Comparison of ENCODE assay signal across 8 mouse cellular contexts in the genomic region with DNA sequence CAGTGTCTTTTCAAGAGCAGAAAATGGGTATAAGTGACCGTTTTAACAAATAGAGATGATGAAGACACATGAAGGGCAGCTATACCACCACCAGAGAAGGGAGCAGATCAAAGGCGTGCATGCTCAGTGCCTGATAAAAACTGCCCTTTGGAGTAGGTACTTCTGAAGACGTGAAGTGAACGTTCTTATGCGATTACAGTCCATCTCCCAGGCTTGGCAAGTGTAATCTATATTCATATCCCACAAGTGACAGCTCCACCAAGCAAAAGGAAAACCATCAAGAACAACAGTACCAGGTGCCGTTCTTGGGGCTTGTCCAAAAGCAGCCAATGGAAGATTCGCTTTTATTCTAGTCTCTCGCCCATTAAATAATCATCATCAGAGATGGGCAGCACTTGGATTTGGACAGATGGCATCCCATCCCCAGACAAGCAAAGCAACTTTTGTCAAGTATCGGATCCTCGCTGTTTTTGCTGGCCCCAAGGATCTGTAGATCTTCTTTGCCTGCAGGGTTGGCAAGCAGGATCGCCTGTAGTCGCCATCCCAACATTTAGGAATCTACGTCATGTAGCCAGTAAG. TPM values are rescaled to one million over a fixed set of nuclear protein-coding genes. Genes with fewer than 3 reads are reported as not detected.
DNase-seq lines count a peak whose midpoint lies in the region; ATAC-seq and TF ChIP-seq lines count a peak whose summit lies in the region.

No protein-coding gene starts in this region.

- ATAC-seq in forebrain, embryonic 11.5 days (replicated peaks; ENCODE audit: low FRiP score) = no peak
- no peak for ATAC-seq in neural tube, embryonic 14.5 days (ENCODE audit: low read depth)
- no peak for ATAC-seq in CD4-positive, CD25-positive, alpha-beta regulatory T cell, adult 4 months
- ATAC-seq in erythroblast, adult 5-6 weeks (replicated peaks; ENCODE audit: low FRiP score, poor library complexity, severe bottlenecking) = no peak

- H3K4me1 ChIP-seq in heart, adult 2 months (ENCODE audit: control insufficient read depth, insufficient read depth, low read length) = peaks cover 27% of the 10 kb centered on the region
- H3K4me1 ChIP-seq in ES-Bruce4 (ENCODE audit: control insufficient read depth, insufficient read depth, low read length) = no peaks in the 10 kb centered on the region
- H3K4me1 ChIP-seq in forebrain, embryonic 11.5 days (replicated peaks; ENCODE audit: control insufficient read depth, insufficient read depth, low read length) = peaks cover 3% of the 10 kb centered on the region; the same call in 1 of the 2 replicates
- peaks cover 26% of the 10 kb centered on the region for H3K4me1 ChIP-seq in neural tube, embryonic 14.5 days (ENCODE audit: control insufficient read depth, insufficient read depth, low read length)

- 15% methylated on average over 13 of the region's 13 CpGs for WGBS in heart, adult 2 months
- WGBS in forebrain, embryonic 11.5 days = 71% methylated on average over 13 of the region's 13 CpGs
- 49% methylated on average over 13 of the region's 13 CpGs for WGBS in neural tube, embryonic 14.5 days

- no peaks in the 10 kb centered on the region for H3K9me3 ChIP-seq in ES-Bruce4 (replicated peaks; ENCODE audit: control insufficient read depth, insufficient read depth, low read length, poor library complexity, severe bottlenecking)
- no peaks in the 10 kb centered on the region for H3K9me3 ChIP-seq in forebrain, embryonic 11.5 days (ENCODE audit: control insufficient read depth, low read length)
- no peaks in the 10 kb centered on the region for H3K9me3 ChIP-seq in neural tube, embryonic 14.5 days (ENCODE audit: control insufficient read depth, low read length)

- intact Hi-C loops in heart, adult 2 months (cut with DNase I) = loop anchor here (5.0 kb wide), 2 partner anchors 83 to 328 kb away; no protein-coding TSS in a partner anchor

- TF ChIP-seq EP300 in heart, adult 2 months (IDR thresholded peaks at IDR 0.05; ENCODE audit: insufficient read depth, low read depth, low read length) = 0 out of 2 replicates have a peak, but pooled peaks have one; percentile 3
- TF ChIP-seq EP300 in ES-Bruce4 (IDR thresholded peaks at IDR 0.05; ENCODE audit: insufficient read depth, low read depth, low read length) = no peak

- H3K4me2 ChIP-seq in forebrain, embryonic 11.5 days (ENCODE audit: low read depth, low read length, severe bottlenecking) = peak overlapping the region; percentile 83
- peak overlapping the region; percentile 94 for H3K4me2 ChIP-seq in neural tube, embryonic 14.5 days (ENCODE audit: low read depth, low read length)

- H3K27me3 ChIP-seq in heart, adult 2 months (ENCODE audit: control insufficient read depth, insufficient read depth, low read length) = no peaks in the 10 kb centered on the region
- no peaks in the 10 kb centered on the region for H3K27me3 ChIP-seq in ES-Bruce4 (ENCODE audit: control insufficient read depth, insufficient read depth, low read length, poor library complexity, severe bottlenecking)
- peaks cover 7% of the 10 kb centered on the region; the same call in 1 of the 2 replicates for H3K27me3 ChIP-seq in forebrain, embryonic 11.5 days (ENCODE audit: control insufficient read depth, insufficient read depth, low read length)
- H3K27me3 ChIP-seq in neural tube, embryonic 14.5 days (ENCODE audit: control insufficient read depth, insufficient read depth, low read length) = no peaks in the 10 kb centered on the region

- no peak for TF ChIP-seq POLR2A in heart, adult 2 months (IDR thresholded peaks at IDR 0.05; ENCODE audit: insufficient read depth, low read depth, low read length)
- no peak for TF ChIP-seq POLR2A in ES-Bruce4 (IDR thresholded peaks at IDR 0.05; ENCODE audit: insufficient read depth, low read length)

- DNase-seq in heart, adult 2 months = peak; percentile 25 to 42
- no peak for DNase-seq in heart, postnatal 4 days
- DNase-seq in forebrain, embryonic 11.5 days (ENCODE audit: low spot score) = no peak
- peak; percentile 19 to 46 for DNase-seq in layer of hippocampus, postnatal 14 days (ENCODE audit: low spot score in 2 of 2)

- peaks cover 9% of the 10 kb centered on the region for H3K79me2 ChIP-seq in heart, adult 2 months (replicated peaks; ENCODE audit: control insufficient read depth, insufficient read depth, low read length)

- H3K9ac ChIP-seq in heart, adult 2 months (ENCODE audit: low read depth, low read length) = peak overlapping the region; percentile 83
- H3K9ac ChIP-seq in ES-Bruce4 (ENCODE audit: low read depth, poor library complexity, severe bottlenecking) = 0 out of 2 replicates have a peak overlapping the region, but pooled peaks have one; percentile 11
- H3K9ac ChIP-seq in forebrain, embryonic 11.5 days (ENCODE audit: low read length) = no peak overlapping the region
- H3K9ac ChIP-seq in neural tube, embryonic 14.5 days (replicated peaks; ENCODE audit: low read depth, low read length) = peak overlapping the region; percentile 32; the same call in 1 of the 2 replicates

- H3K27ac ChIP-seq in heart, adult 2 months = peak overlapping the region; percentile 94
- H3K27ac ChIP-seq in ES-Bruce4 (ENCODE audit: insufficient read depth, low read length) = no peak overlapping the region
- H3K27ac ChIP-seq in forebrain, embryonic 11.5 days (ENCODE audit: low read depth, low read length) = no peak overlapping the region
- H3K27ac ChIP-seq in neural tube, embryonic 14.5 days (ENCODE audit: low read depth, low read length) = no peak overlapping the region

- H3K36me3 ChIP-seq in heart, adult 2 months (ENCODE audit: control insufficient read depth, insufficient read depth, low read length) = peaks cover 27% of the 10 kb centered on the region
- no peaks in the 10 kb centered on the region for H3K36me3 ChIP-seq in ES-Bruce4 (ENCODE audit: control insufficient read depth, insufficient read depth, low read length, poor library complexity, severe bottlenecking)
- no peaks in the 10 kb centered on the region for H3K36me3 ChIP-seq in forebrain, embryonic 11.5 days (ENCODE audit: control insufficient read depth, insufficient read depth, low read length)
- H3K36me3 ChIP-seq in neural tube, embryonic 14.5 days (ENCODE audit: control insufficient read depth, insufficient read depth, low read length) = no peaks in the 10 kb centered on the region

- TF ChIP-seq CTCF in heart, adult 2 months (IDR thresholded peaks at IDR 0.05) = no peak
- TF ChIP-seq CTCF in ES-Bruce4 (IDR thresholded peaks at IDR 0.05; ENCODE audit: low read depth, low read length) = no peak

- peak overlapping the region; percentile 87 for H3K4me3 ChIP-seq in heart, adult 2 months
- H3K4me3 ChIP-seq in ES-Bruce4 (ENCODE audit: low read depth, low read length) = no peak overlapping the region
- H3K4me3 ChIP-seq in forebrain, embryonic 11.5 days (ENCODE audit: low read depth, low read length) = peak overlapping the region; percentile 68
- peak overlapping the region; percentile 97 for H3K4me3 ChIP-seq in neural tube, embryonic 14.5 days (ENCODE audit: low read depth, low read length)

RNA-seq across cellular contexts. Expression of a gene that starts 1.1 kb away (rescaled TPM):
- total RNA-seq in heart, adult 2 months (2021) = 10 to 100 TPM; 31.7 to 36.2 TPM
- 10.6 and 15.4 TPM in 2 replicates for polyA plus RNA-seq in heart, adult 2 months (2012; rRNA removed)
- 10 to 100 TPM; 37.0 to 40.6 TPM for total RNA-seq in heart, postnatal 4 days (2021)
- 17.7 and 21.6 TPM in 2 replicates for polyA plus RNA-seq in ES-Bruce4 (2011; ENCODE audit: insufficient read depth, insufficient read length, low read depth, missing spikeins)
- polyA plus RNA-seq in forebrain, embryonic 11.5 days (2014; fragmentation: Nextera tagmentation; extraction: Ambion mirVana) = 8.5 and 9.3 TPM in 2 replicates
- 100 to 1,000 TPM; 121 to 131 TPM for total RNA-seq in layer of hippocampus, postnatal 14 days (2021)
- polyA plus RNA-seq in neural tube, embryonic 14.5 days (2014; fragmentation: Nextera tagmentation; extraction: Ambion mirVana) = 12.9 and 14.6 TPM in 2 replicates
- polyA plus RNA-seq in CD4-positive, CD25-positive, alpha-beta regulatory T cell, adult 4 months (2017; shearing (Covaris generic)) = 1 to 10 TPM; 3.1 to 5.6 TPM
- total RNA-seq in erythroblast, adult 5-6 weeks (2015; ENCODE audit: low replicate concordance) = 3.3 and 4.2 TPM in 2 replicates
- total RNA-seq in erythroblast, adult 5-6 weeks (2017; ENCODE audit: low replicate concordance) = 2.1 and 8.6 TPM in 2 replicates

RNA-seq across cellular contexts. Expression of a gene that starts 51.3 kb away (rescaled TPM):
- total RNA-seq in heart, adult 2 months (2021) = not detected
- 0.14 and 0.15 TPM in 2 replicates for polyA plus RNA-seq in heart, adult 2 months (2012; rRNA removed)
- not detected for total RNA-seq in heart, postnatal 4 days (2021)
- not detected in 2 replicates for polyA plus RNA-seq in ES-Bruce4 (2011; ENCODE audit: insufficient read depth, insufficient read length, low read depth, missing spikeins)
- polyA plus RNA-seq in forebrain, embryonic 11.5 days (2014; fragmentation: Nextera tagmentation; extraction: Ambion mirVana) = not detected in 2 replicates
- total RNA-seq in layer of hippocampus, postnatal 14 days (2021) = not detected
- polyA plus RNA-seq in neural tube, embryonic 14.5 days (2014; fragmentation: Nextera tagmentation; extraction: Ambion mirVana) = not detected in 2 replicates
- not detected for polyA plus RNA-seq in CD4-positive, CD25-positive, alpha-beta regulatory T cell, adult 4 months (2017; shearing (Covaris generic))
- not detected in 2 replicates for total RNA-seq in erythroblast, adult 5-6 weeks (2015; ENCODE audit: low replicate concordance)
- not detected in 2 replicates for total RNA-seq in erythroblast, adult 5-6 weeks (2017; ENCODE audit: low replicate concordance)

Comparison
In these comparisons a context has a peak if more than half of its experiments do, and no peak if none do; other contexts are left out.
1. DNase-seq: peak in heart, adult 2 months (2 of 2) and layer of hippocampus, postnatal 14 days (2 of 2); none in heart, postnatal 4 days (single experiment) and forebrain, embryonic 11.5 days (single experiment).